Mouse (Mus musculus) lung, adult 2 months (tissue): Measurements from ENCODE around the gene Rpl7l1.

Experiments used
- CTCF ChIP-seq: fragments of 200-500 bp; IDR thresholded peaks from 2 replicates; pipeline ENCODE4 v1.5.1; 2011; ENCODE audit warnings: mild to moderate bottlenecking, low read length, control low read depth; ENCODE audit not compliant: insufficient read depth
- POLR2A ChIP-seq: fragments of 200-500 bp; IDR thresholded peaks from 2 replicates; pipeline ENCODE4 v1.6.1; 2011; ENCODE audit warnings: low read depth, mild to moderate bottlenecking, control low read depth, low read length, borderline replicate concordance; ENCODE audit errors: extremely low read depth

DNA sequence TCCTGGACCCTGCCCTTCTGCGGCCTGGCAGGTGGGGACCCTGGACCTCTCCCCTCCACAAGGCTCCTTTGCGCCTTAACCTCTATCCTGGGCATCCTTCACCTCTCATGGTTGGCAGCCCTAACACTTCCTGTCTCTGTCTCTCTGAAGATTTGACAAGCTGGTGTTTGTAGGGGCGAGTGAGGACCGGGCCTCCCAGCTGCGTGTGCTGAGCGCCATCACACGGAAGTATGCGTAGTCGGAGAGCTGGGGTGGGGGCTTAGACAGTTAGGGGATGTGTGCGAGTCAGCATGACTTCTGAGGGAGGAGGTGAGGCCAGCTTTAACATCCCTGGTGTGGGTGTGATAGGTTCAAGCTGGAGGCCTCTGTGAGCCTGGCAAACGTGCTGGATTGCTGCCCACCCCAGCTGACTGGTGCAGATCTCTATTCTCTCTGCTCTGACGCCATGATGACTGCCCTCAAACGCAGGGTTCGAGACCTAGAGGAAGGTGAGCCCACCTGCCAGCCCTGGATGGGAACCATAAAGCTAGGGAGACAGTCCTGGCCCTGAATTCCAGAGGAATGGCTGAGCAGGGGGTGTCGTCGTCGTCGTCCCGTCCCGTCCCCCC is 57.9 kb downstream of the Rpl7l1 start:
- no peak for TF ChIP-seq CTCF
- no peak for TF ChIP-seq POLR2A
